Mouse (Mus musculus): ENCODE results near the gene Smim24. TPM values are rescaled to one million over a fixed set of nuclear protein-coding genes. Genes with fewer than 3 reads are reported as not detected.

The Smim24 gene
- total RNA-seq, 2 experiments from 2014 or later = 1.2 to 13.2 TPM

DNA sequence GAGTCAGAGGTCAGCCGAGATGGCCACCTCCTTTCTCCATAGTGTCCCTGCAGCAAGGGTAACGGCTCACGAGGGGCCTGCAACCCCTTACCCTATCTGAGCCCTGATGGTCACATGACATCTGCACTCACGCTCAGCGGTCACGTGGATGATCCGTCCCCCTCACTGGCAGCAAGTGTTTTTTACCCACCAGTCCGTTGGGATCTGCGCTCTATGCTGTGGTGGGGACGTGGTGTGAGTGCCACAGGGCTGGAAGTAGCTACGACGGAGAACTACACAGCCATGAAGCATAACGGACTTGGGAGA lies 15.5 kb downstream of the Smim24 start:
- DNase-seq (ENCODE audit: low spot score in 2 of 2) = no peak

DNA sequence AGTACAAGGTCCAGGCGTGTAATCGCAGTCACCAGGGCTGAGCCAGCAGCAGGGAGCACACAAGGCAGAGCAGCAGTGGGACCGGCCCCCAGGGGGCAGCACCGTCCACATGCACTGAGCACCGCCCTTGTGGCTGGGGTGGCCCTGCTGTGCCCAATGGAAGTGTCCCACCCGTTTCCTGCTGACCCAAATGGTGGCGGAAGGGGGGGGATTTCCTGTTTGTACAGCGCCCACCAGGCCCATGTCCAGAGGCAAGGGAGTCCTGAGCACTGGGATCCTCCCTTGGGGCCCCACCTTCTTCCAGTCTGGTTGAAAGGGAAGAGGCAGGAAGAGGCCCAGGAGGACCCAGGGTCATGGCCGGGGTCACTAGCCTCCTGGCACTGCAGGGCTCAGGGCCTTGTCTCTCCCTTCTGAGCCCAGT lies 16.0 kb downstream of the Smim24 start:
- peak in 1 of 2 experiments; percentile 77 for DNase-seq (ENCODE audit: low spot score in 2 of 2)

DNA sequence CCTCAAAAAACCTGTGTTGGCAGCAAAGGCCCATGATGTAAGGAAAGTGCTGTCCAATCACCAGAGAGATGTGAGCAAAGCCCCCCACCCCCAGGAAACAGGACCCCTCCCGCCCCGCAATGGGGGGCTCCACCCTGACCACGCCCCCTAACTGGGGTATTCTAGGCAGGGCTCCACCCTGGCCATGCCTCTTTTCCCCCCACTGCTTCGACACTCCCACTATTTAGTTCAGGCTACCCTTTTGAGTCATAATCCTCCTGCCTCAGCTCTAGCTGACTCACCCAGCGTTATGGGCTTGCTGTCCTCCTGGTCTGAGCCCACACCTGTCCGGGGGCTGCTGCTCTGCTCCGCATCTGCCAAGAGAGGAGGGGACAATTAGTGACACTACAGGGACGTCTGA lies 16.5 kb downstream of the Smim24 start:
- no peak for DNase-seq (ENCODE audit: low spot score in 2 of 2)

DNA sequence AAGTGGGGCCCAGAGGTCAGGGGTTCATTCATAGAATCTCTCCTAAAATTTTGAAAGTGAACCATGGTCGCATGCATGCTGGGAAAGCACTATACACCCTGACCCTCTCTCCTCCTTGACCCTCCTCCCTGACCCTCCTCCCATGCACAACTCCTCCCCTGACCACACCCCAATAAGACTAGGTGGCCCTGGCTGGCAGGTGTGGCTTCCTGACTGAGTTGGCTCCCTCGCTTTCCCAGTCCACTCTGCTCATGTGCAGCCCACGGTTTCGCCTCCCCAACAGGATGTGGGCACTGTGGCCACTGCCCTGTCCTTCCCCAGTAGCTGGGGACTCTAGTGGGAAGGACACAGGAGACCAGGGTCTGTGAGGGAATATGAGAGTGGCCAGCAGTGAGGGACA lies 17.5 kb downstream of the Smim24 start:
- no peak for DNase-seq (ENCODE audit: low spot score in 2 of 2)

DNA sequence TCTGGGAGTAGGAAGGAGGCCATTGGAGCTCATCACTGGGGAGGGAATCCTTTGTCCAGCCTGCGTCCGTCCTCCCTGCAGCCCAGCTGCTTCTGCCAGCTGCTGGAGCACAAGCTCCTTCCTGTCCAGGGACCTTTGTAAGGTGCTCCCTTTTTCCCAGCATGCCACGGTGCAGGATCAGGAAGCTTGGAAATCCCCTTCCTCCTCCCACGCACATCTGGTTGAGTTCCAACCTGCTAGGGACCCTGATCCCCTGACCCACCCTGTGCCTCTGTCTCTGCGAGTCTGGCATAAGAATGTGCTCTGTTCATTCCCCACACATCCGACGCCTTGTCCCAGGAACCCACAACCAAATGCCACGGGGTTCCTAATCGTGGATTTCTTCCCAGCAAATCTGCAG lies 18.1 kb downstream of the Smim24 start:
- DNase-seq (ENCODE audit: low spot score in 2 of 2) = no peak

DNA sequence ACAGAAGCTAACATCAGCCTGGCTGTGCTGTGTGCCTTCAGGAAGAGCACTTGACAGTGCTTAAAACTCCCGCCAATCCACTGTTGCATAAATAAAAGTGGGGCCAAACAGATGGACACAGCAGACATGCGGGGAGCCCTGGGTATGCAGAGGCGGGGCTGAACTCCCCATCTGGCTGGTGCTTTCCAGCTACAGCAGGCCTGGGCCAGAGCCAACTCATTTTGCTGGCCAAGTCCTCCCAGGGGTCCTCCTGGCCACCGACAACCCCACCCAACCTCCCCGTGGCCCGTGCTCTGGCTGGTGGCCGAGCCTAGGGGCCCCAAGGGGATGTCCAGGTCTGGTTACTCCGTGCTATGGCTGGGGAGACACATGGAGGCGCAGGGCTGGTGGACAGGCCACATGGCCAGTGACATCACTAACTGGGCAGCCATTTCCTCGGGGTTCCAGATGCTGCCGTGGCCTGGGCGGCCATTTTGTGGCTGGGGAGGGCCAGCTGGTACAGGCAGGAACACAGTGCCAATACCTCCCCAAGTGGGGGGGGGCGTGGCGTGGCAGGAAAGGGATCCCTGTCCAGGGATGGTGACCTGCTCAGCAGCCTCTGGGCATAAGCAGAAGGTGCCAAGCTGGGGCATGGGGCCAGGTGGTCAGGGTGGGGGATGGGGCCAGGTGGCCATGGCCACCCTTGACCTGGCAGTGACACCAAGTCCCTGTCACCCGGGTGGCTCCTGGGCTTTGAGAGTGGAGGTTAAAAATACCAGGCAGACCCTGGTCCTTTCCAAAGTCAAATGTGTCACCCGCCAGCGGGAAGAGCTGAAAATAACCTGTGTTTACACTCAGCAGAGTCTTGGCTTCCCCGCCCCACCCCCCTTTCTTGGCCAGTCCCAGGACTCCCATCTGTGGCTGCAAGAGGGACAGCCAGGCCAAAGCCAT lies 18.9 kb downstream of the Smim24 start:
- no peak for DNase-seq (ENCODE audit: low spot score in 2 of 2)

DNA sequence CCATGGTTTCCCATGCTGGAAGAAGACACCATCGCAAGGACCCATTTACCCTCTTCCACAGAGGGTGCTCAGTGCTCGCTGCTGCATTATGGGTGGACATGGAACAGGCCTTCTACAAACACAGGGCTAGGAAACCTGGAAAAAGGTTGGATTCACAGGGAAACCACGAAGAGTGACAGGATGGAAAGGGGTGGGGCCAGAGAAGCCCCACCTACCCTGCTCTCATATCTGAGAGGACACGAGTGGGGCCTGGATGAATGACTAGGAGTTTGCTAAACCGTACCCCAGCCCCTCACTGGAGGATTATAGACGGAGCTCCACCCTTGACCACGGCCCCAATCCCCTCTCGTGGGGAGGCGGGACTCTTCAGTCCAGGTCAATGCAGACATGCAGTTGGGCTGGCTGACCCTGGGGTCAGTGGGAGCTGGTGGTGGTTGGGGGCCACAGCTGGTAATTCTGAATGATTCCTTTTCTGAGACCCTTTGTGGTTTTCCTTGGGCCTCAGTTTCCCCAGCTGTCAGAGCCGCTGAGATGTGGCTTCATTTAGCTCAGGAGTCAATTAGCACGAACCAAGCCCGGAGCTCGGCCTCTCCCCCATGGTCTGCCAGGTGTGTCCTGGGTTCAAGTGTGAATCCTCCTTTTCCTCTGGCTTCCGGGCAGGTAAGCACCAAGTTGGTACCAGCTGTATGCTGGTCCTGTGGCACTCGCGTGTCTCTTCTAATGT lies 19.9 kb downstream of the Smim24 start:
- no peak for DNase-seq (ENCODE audit: low spot score in 2 of 2)

DNA sequence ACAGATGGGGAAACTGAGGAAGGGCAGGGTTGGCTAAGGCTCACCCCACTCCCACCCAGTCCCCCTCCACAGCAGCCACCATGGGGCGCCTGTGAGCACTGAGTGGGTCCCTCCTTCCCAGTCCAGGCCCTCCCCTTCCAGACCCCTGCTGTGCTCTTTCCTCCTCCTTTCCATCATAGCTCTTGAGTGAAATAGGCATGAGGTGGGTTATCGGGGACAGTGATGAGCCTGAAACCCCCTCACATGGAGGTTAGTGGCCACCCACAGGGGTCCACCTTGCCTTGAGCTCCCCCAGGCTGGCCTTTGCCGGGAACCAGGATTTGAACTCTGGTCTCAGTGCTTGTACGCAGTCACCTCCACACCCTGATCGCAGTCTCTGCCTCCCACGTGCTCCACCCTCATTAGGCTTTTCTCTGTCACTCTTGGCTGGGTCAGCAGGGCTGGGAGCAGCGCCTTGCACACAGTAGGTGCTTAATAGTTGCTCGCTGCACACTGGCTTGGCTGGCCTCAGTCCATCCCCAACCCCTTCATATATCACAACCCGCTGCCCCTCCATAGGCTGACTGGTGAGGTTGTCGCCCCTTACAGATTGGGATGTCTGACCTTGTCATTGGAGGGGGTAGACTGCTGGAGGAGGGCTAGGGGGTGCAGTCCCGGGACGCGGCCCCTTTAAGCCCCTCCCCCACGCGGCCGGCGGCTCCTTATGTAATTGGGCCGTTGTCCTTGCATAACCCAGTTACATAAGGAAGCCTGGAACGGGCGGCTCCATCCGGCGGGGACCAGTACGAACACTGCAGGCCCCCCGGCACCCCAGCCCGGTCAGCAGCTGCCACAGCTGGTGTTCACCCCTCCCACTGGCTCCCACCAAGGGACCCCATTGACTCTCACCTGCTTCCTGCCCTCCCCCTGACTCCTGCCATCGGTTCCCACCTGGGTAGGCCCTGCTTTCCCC lies 20.7 kb downstream of the Smim24 start:
- DNase-seq (ENCODE audit: low spot score in 2 of 2) = peak in 1 of 2 experiments; percentile 70

DNA sequence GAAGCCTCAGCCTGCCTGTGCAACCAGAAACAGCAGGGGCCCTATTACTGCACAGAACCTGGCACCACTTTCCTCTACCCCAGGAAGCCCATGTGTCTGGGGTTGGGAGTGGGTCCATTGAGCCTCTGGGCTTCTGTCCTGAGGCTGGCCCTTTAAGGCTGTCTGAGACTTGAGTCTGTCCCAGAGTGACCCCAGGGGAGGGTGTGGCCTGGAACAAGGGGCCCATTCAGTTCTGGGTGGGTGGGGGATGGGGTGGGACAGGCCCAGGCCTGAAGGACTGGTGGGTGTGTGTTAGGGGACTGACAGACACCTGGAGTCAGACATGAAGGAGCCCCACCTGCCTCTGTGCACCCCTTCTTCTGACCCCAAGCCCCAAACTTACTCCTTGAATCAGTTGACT lies 21.8 kb downstream of the Smim24 start:
- no peak for DNase-seq (ENCODE audit: low spot score in 2 of 2)

DNA sequence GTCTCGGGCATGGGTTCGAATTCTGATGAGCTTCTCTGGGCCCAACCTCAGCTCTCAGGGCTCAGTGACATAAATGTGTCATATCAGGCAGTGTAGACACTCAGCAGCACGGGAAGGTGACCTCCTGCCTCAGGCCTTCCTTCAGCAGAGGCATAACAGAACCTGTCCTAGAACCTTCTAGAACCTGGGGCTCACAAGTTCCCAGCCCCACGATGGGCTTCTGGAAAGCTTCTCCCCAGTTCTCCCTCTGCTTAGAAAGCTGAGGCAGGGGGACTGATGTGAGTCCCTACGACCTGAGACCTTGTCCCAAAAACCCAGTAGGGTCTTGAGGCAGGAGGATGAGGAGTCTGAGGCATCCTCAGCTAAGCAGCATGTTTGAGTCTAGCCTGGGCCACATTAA lies 22.3 kb downstream of the Smim24 start:
- DNase-seq (ENCODE audit: low spot score in 2 of 2) = no peak

DNA sequence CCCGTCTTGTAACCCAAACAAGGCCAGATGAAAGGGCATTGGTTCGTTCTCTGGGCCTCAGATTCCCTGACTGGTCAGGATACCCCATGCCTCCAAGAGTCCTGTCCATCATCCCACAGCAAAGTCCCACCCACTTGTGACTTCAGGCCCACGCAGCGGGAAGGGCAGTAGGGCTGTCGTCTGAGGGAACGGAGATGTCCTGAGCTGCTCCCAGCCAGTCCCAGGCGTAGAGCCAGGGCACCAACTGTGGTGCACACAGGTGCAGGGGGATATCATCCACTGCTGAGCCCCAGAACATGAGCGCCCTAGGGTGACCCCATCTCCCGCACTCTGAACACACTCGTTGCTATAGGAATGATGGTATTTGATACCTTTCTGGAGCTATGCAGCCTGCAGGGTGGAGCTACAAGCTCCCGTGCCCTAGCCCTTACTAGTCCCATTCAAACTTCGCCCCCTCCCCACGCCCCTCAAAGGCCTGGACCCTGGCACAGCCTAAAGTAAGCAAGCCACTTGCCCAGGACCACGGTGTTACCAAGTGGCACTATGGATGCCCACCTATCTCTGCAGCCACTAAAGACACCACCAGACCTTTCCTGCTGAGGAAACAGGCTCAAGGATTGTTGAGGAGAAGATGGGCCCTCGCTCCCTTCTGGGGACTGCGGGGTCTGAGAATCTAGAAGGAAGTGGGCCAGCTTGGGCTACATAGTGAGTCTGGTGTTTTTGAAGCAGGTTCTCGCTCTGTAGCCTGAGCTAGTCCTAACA lies 22.9 kb downstream of the Smim24 start:
- no peak for DNase-seq (ENCODE audit: low spot score in 2 of 2)

DNA sequence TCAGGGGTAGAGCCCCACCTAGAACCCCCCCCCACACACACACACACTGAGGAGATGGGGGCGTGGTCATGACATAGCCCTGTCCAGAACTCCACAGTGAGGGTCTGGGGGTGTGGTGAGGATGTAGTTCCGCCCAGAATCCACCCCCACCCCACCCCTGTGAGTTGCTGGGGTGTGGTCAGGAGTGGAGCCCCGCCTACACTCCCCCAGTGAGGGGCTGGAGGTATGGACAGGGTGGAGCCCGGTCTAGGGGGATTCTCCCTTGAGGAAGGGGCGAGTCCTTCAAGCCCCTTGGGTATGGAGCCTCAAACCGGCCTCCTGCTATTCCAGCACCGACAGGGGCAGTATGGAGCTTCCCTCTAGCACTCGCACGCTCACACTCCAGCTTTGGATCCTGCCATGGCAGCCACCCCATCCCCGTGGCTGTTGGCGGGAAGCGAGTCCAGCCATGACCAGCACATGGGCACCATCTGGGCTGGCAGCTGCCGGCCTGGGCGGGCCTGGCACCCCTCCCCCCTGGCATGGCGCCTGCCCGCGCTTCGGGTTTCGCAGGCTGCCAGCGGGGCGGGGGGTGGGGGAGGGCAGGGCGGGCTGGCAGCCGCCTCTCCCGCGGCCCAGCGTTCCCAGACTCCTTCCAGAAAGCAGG lies 23.9 kb downstream of the Smim24 start:
- DNase-seq (ENCODE audit: low spot score in 2 of 2) = no peak

DNA sequence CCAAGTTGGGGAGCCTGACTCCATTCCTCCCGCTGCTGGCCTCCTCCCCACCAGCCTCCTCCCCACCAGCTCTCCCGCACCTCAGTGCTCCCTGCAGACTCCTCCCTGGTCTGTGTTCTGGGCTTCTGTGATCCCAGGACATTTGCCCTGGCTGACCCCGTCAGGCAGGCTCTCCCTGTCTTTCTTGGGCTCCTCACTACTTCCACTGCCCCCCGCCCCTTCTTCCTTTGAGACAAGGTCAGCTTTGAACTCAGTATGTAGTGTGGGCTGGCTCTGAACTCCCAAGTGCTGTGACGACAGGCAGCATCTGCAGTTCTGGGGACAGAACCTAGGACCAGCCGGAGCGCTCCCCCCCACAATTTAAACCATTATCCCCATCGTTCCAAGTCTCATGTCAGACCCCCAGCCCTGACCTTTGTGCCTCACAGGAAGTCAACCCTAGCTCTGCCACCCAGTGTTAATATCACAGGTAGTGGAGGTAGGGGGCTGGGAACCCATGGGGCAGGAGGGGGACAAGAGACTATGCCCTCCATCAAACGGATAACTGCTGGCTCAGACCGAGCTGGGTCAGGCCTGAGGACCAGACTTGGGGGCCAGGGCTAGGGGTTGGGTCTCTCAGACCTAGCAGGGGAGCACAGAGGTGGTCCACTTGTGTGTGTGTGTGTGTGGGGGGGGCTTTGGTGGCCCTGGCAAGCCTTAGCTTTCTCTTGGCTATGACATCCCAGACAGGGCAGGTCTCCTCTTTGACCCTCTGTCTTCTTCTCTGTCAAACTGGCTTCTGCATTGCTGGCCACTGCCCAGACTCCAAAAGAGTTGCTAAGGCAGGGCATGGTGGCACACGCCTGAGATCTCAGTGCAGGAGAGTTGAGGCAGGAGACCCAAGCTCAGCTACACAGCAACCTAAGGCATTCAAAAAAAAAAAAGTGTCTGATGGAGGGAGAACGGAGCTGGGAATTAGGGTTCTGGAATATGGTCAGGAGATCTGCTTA lies 24.7 kb downstream of the Smim24 start:
- no peak for DNase-seq (ENCODE audit: low spot score in 2 of 2)

DNA sequence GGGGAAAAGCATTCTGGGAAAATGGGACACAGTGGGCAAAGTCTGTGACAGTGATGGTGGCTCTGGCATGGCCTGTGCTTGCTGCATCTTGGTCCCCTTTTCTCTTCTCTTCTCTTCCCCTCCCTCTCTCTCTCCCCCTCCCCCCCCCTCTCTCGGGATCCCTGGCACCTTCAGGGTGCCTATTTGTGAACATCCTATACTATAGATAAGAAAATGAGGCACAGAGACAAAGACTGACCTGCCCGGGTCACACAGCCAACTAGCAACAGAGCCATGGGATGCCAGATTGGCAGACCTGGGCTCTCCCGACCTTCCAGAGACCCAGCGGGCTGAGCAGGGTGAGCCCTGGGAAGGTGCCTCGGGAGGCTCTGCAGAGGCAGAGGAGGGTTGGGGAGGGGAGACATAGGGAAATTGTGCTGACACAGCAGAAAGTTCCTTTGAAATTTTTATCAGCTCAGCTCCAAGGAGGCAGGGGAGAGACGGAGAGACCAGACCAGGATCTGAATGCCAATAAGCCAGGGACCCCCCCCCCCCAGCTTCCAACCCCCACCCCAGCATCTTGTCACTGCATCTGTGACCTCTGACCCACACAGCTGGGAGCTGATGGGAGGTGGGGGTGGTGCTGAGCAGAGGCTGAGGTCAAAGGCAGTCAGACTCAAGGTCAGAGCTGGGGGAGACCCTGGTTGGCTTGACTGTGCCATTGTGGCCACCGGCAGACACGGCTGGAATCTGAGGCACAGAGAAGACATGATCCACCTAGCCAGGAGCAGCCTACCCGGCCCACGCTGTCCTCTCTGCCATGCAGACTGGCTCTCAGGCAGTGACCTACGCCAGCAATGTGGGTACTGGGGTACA lies 25.6 kb downstream of the Smim24 start:
- DNase-seq (ENCODE audit: low spot score in 2 of 2) = no peak

DNA sequence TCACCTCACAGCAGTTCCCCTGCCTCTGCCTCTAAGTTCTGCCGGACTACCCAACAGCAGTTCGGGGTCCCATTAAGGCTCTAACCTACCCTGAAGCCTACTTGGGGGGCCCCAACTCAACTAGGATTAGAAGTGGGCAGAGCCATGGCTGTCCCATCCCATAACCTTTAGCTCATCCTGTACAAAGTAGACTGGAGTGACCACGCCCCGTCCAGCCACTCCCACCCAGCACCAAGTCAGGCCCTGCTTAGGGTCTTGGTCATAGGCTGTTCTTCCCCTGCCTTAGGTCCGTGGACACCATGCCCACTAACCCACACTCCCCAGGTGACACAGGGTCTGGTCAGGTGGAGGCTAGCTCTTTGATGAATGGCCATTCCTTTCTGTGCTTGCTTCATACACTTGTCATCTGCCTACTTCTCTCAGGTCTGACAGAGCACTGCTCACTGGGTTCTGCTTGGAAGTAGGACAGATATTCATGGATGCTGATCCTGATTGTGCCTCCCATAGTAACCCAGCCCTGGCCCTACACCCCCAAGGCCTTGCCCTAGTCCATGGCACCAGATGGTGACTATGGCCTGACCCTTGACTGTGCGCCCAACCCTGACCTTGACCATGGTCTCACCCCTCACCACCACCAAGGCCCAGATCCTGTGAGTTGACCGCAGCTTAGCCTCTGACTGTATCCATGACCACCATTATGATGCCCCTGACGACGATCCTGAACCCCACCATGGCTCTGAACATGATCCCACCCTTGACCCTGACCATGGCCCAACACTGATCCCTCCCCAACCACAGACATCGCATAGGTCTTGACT lies 26.5 kb downstream of the Smim24 start:
- DNase-seq (ENCODE audit: low spot score in 2 of 2) = peak in 1 of 2 experiments; percentile 1

DNA sequence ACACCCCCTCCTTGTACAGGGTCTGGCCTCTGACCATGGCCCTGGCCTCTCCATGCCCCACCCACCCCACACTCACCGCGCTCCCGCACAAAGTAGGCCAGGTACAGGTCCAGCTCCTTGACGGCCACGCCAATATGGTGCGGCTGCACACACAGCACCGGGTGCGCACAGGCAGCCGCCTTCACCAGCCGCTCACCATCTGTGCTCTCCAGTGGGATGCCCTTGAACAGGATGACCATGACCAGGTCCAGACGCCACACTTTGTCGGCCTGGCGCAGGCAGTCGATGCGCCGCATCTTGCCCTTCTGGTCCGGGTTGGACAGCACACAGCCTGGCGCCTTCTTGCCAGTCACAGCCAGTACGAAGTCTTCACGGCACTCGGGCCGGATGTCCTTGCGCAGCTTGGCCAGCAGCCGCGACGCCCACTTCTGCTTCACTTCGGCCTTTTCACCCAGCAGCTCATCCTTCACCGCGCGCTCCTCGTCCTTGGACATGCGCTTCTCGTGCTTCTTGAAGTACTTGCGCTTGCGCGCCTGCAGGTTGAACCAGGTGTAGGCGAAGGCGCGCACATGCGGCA lies 27.4 kb downstream of the Smim24 start:
- peak in 1 of 2 experiments; percentile 6 for DNase-seq (ENCODE audit: low spot score in 2 of 2)
